Mouse (Mus musculus): ENCODE measurements around the gene Xxylt1.

The Xxylt1 gene

GRCm38 (mm10) chr16:30961176-30961575 lies 120.1 kb downstream of the Xxylt1 start:
- no peak for DNase-seq (ENCODE audit: extremely low read depth, low read depth)

- no peak for DNase-seq (ENCODE audit: extremely low read depth, low read depth)
These were observed 121.0 kb downstream of the Xxylt1 start for GRCm38 (mm10) chr16:30960266-30960665.

GRCm38 (mm10) chr16:30959692-30960091 lies 121.5 kb downstream of the Xxylt1 start:
- no peak for DNase-seq (ENCODE audit: extremely low read depth, low read depth)

- no peak for DNase-seq (ENCODE audit: extremely low read depth, low read depth)
These were observed 125.1 kb downstream of the Xxylt1 start for GRCm38 (mm10) chr16:30956141-30956540.

- no peak for DNase-seq (ENCODE audit: extremely low read depth, low read depth)
These were observed 132.6 kb downstream of the Xxylt1 start for GRCm38 (mm10) chr16:30948636-30949035.

GRCm38 (mm10) chr16:30948216-30948615 lies 133.0 kb downstream of the Xxylt1 start:
- peak; percentile 15 for DNase-seq (ENCODE audit: extremely low read depth, low read depth)

- DNase-seq (ENCODE audit: extremely low read depth, low read depth): no peak
These were observed 136.3 kb downstream of the Xxylt1 start for GRCm38 (mm10) chr16:30944886-30945285.

GRCm38 (mm10) chr16:30943919-30944318 lies 137.3 kb downstream of the Xxylt1 start:
- DNase-seq (ENCODE audit: extremely low read depth, low read depth): no peak

- DNase-seq (ENCODE audit: extremely low read depth, low read depth): peak; percentile 18
These were observed 140.5 kb downstream of the Xxylt1 start for GRCm38 (mm10) chr16:30940699-30941098.

- no peak for DNase-seq (ENCODE audit: extremely low read depth, low read depth)
These were observed 141.3 kb downstream of the Xxylt1 start for GRCm38 (mm10) chr16:30939903-30940302.

GRCm38 (mm10) chr16:30939210-30939609 lies 142.0 kb downstream of the Xxylt1 start:
- DNase-seq (ENCODE audit: extremely low read depth, low read depth): no peak

GRCm38 (mm10) chr16:30938664-30939063 lies 142.6 kb downstream of the Xxylt1 start:
- no peak for DNase-seq (ENCODE audit: extremely low read depth, low read depth)

GRCm38 (mm10) chr16:30937665-30938064 lies 143.6 kb downstream of the Xxylt1 start:
- DNase-seq (ENCODE audit: extremely low read depth, low read depth): no peak

GRCm38 (mm10) chr16:30936471-30936870 lies 144.8 kb downstream of the Xxylt1 start:
- no peak for DNase-seq (ENCODE audit: extremely low read depth, low read depth)

GRCm38 (mm10) chr16:30936012-30936461 lies 145.2 kb downstream of the Xxylt1 start:
- DNase-seq (ENCODE audit: extremely low read depth, low read depth): no peak

GRCm38 (mm10) chr16:30934967-30935690 lies 146.1 kb downstream of the Xxylt1 start:
- DNase-seq (ENCODE audit: extremely low read depth, low read depth): no peak

GRCm38 (mm10) chr16:30934205-30934780 lies 146.9 kb downstream of the Xxylt1 start:
- no peak for DNase-seq (ENCODE audit: extremely low read depth, low read depth)

- no peak for DNase-seq (ENCODE audit: extremely low read depth, low read depth)
These were observed 147.9 kb downstream of the Xxylt1 start for GRCm38 (mm10) chr16:30933366-30933765.

- no peak for DNase-seq (ENCODE audit: extremely low read depth, low read depth)
These were observed 148.4 kb downstream of the Xxylt1 start for GRCm38 (mm10) chr16:30932791-30933190.

- no peak for DNase-seq (ENCODE audit: extremely low read depth, low read depth)
These were observed 149.0 kb downstream of the Xxylt1 start for GRCm38 (mm10) chr16:30932196-30932595.

- no peak for DNase-seq (ENCODE audit: extremely low read depth, low read depth)
These were observed 152.1 kb downstream of the Xxylt1 start for GRCm38 (mm10) chr16:30929165-30929564.

- DNase-seq (ENCODE audit: extremely low read depth, low read depth): no peak
These were observed 153.0 kb downstream of the Xxylt1 start for GRCm38 (mm10) chr16:30928076-30928750.
